Mouse (Mus musculus): ENCODE measurements around the gene Ublcp1.

Ublcp1 gene

GRCm38 (mm10) chr11:44470432-44471336 lies at the start of gene Ublcp1:
Gene Ublcp1 (minus strand): TSS chr11:44470498.
- DNase-seq (ENCODE audit: low spot score in 2 of 2) = peak; percentile 89 to 91

GRCm38 (mm10) chr11:44519096-44519949 lies 49.0 kb upstream of the Ublcp1 start:
- peak; percentile 18 to 38 for DNase-seq (ENCODE audit: low spot score in 2 of 2)

GRCm38 (mm10) chr11:44518281-44519095 lies 48.2 kb upstream of the Ublcp1 start, which contains the start of gene Rnf145:
Gene Rnf145 (plus strand): TSS chr11:44518964.
- peak; percentile 51 to 73 for DNase-seq (ENCODE audit: low spot score in 2 of 2)

- DNase-seq (ENCODE audit: low spot score in 2 of 2) = no peak
Measured at GRCm38 (mm10) chr11:44517561-44518280, 47.4 kb upstream of the Ublcp1 start.

DNA sequence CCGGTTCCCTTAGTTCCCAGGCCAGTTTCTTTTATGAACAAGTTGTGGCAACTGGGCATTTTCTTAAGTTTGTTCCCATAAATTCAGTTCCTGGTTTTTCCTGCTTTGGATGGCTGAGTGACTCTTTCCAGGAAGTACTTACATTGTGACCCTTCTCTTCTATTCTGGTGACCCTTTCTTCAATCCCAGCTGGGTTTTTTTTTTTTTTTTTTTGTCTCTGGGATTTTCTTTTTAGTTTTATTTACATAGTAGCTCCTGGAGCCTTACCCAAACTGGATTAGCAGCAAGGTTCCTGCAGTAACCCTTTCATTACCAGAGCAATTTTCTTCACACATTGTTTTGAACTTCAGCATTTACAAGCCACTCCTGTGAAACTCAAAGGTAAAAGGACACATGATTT lies 46.1 kb upstream of the Ublcp1 start:
- DNase-seq (ENCODE audit: low spot score in 2 of 2) = no peak

- no peak for DNase-seq (ENCODE audit: low spot score in 2 of 2)
Measured at GRCm38 (mm10) chr11:44514666-44515065, 44.4 kb upstream of the Ublcp1 start.

GRCm38 (mm10) chr11:44513026-44513422 lies 42.7 kb upstream of the Ublcp1 start:
- DNase-seq (ENCODE audit: low spot score in 2 of 2) = no peak

GRCm38 (mm10) chr11:44512044-44513025 lies 42.0 kb upstream of the Ublcp1 start:
- no peak for DNase-seq (ENCODE audit: low spot score in 2 of 2)

GRCm38 (mm10) chr11:44510371-44510770 lies 40.1 kb upstream of the Ublcp1 start:
- DNase-seq (ENCODE audit: low spot score in 2 of 2) = no peak

DNA sequence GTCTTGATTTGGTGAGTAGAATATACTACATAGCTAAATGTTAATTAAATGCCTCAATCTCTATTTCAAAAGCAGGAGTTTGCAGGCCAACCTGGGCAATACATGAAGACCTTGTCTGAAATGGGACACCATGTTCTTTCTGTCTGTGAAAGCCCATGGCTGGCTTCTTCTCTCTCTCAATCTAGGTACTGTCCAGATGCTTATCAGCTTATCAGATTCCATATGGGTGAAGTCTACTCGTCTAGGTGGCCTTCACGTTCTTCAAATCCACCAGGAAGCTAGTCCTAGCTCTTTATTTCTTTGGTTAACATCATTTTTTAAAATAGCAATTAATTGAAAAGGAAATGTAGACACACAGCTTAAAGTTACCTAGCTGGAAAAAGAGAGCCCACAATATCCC lies 39.6 kb upstream of the Ublcp1 start:
- DNase-seq (ENCODE audit: low spot score in 2 of 2) = no peak

- DNase-seq (ENCODE audit: low spot score in 2 of 2) = no peak
Measured at GRCm38 (mm10) chr11:44508876-44509275, 38.6 kb upstream of the Ublcp1 start.

GRCm38 (mm10) chr11:44504761-44505160 lies 34.5 kb upstream of the Ublcp1 start:
- no peak for DNase-seq (ENCODE audit: low spot score in 2 of 2)

DNA sequence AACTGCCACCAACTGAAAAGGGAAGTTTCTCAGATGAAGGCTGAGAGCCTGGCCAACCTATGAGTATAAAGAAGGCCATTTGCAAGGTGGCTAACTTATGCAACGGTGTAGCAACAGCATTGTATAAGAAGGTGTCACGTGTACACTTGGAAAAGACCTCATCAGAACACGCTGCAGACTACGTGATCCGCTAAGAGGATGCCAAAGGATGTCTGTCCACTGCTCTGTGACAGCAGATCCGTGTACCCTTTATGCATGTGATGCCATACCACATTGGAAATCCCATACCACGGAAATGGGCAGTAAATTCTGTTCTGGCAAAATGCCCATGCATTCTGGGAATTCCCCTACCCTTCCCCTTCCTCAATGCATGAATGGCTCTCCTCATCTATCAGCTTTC lies 33.8 kb upstream of the Ublcp1 start:
- no peak for DNase-seq (ENCODE audit: low spot score in 2 of 2)

- DNase-seq (ENCODE audit: low spot score in 2 of 2) = no peak
Measured at GRCm38 (mm10) chr11:44502931-44503330, 32.6 kb upstream of the Ublcp1 start.

DNA sequence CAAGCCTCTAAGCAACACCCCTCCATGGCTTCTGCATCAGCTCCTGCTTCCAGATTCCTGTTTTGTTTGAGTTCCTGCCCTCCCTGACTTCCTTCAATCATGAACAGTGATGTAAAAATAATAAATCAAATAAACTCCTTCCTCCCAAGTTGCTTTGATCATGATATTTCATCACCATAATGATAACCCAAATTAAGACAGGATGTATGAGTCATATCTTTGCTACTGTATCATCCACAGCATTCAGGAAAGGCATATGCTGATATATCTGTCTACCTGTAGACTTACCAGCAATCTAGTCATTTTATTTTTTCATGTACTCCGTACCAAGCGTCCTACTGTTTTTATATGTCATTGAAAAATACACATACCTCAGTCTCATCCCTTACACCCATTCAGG lies 31.2 kb upstream of the Ublcp1 start:
- DNase-seq (ENCODE audit: low spot score in 2 of 2) = no peak

DNA sequence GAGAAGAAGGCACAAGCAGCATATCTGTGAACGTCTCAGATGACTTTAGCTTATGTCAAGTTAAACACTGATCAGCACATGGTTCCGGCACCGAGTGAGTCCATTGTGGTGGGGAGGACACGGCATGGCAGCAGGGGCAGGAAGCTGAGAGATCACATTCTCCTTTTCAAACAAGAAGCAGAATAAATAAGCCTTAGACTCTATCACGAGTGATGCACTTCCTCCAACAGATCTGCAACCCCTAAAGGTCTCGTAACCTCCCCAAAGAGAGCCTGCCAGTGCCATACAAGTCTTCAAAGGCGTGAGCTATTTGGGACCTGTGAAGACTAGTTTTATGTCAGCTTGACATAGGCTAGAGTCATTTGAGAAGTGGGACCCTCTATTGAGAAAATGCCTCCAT lies 30.7 kb upstream of the Ublcp1 start:
- DNase-seq (ENCODE audit: low spot score in 2 of 2) = no peak

- DNase-seq (ENCODE audit: low spot score in 2 of 2) = no peak
Measured at GRCm38 (mm10) chr11:44498412-44499272, 28.3 kb upstream of the Ublcp1 start.

- peak in 1 of 2 experiments; percentile 3 for DNase-seq (ENCODE audit: low spot score in 2 of 2)
Measured at GRCm38 (mm10) chr11:44496217-44496616, 25.9 kb upstream of the Ublcp1 start.
